Mouse (Mus musculus) myocyte (in vitro differentiated cells): Measurements from ENCODE around the gene Radil. TPM values are rescaled to one million over a fixed set of nuclear protein-coding genes. Genes with fewer than 3 reads are reported as not detected.

ENCODE experiments used
- H3K27me3 ChIP-seq: one replicate; pipeline ENCODE4 v1.6.1; 2011; ENCODE audit not compliant: control insufficient read depth, insufficient read depth, insufficient read length
- H3K36me3 ChIP-seq: one replicate; pipeline ENCODE4 v1.6.1; 2011; ENCODE audit not compliant: control insufficient read depth, insufficient read depth
- H3K4me2 ChIP-seq: one replicate; pipeline ENCODE4 v1.6.1; 2011; ENCODE audit warnings: low read depth, control low read depth
- H3K4me3 ChIP-seq: one replicate; pipeline ENCODE4 v1.5.1; 2011; ENCODE audit warnings: mild to moderate bottlenecking, control low read depth, moderate library complexity
- H3K79me2 ChIP-seq: one replicate; pipeline ENCODE4 v1.6.1; 2011; ENCODE audit not compliant: control insufficient read depth, insufficient read depth
- H3ac ChIP-seq: one replicate; pipeline ENCODE4 v1.6.1; 2011; ENCODE audit not compliant: control insufficient read depth, insufficient read length
- CEBPB ChIP-seq: IDR thresholded peaks from 2 replicates; pipeline ENCODE4 v1.6.1; 2011; ENCODE audit warnings: mild to moderate bottlenecking, moderate library complexity; ENCODE audit not compliant: poor library complexity, insufficient read depth, severe bottlenecking
- E2F4 ChIP-seq: IDR thresholded peaks from one replicate; pipeline ENCODE4 v1.6.1; 2011; ENCODE audit warnings: mild to moderate bottlenecking, control low read depth, moderate library complexity; ENCODE audit not compliant: insufficient read depth
- MAX ChIP-seq: IDR thresholded peaks from one replicate; pipeline ENCODE4 v1.6.1; 2011; ENCODE audit warnings: low read depth, mild to moderate bottlenecking, control low read depth
- MYOD1 ChIP-seq, 3 experiments: IDR thresholded peaks; one replicate each; pipeline ENCODE4 v1.6.1; 2011; ENCODE audit warnings: control low read depth in 2 of 3, low read depth in 2 of 3, mild to moderate bottlenecking in 2 of 3, moderate library complexity in 1 of 3; ENCODE audit not compliant: insufficient read length in 2 of 3, control insufficient read depth in 1 of 3
- MYOG ChIP-seq, 3 experiments: IDR thresholded peaks; one replicate each; pipeline ENCODE4 v1.6.1; 2011; ENCODE audit warnings: control low read depth in 2 of 3, low read depth in 2 of 3, mild to moderate bottlenecking in 2 of 3; ENCODE audit not compliant: insufficient read length in 2 of 3, control insufficient read depth in 1 of 3, insufficient read depth in 1 of 3
- POLR2A ChIP-seq: IDR thresholded peaks from one replicate; pipeline ENCODE4 v1.6.1; 2011; ENCODE audit warnings: low read depth, mild to moderate bottlenecking, control low read depth, moderate library complexity; ENCODE audit not compliant: insufficient read length
- POLR2AphosphoS2 ChIP-seq: IDR thresholded peaks from one replicate; pipeline ENCODE4 v1.6.1; 2011; ENCODE audit warnings: low read depth, control low read depth; ENCODE audit not compliant: insufficient read length
- REST ChIP-seq: IDR thresholded peaks from one replicate; pipeline ENCODE4 v1.6.1; 2011; ENCODE audit warnings: mild to moderate bottlenecking, control low read depth, moderate library complexity; ENCODE audit not compliant: insufficient read depth, insufficient read length
- SRF ChIP-seq: IDR thresholded peaks from one replicate; pipeline ENCODE4 v1.6.1; 2011; ENCODE audit warnings: low read depth; ENCODE audit not compliant: control insufficient read depth, insufficient read length
- TCF12 ChIP-seq: IDR thresholded peaks from one replicate; pipeline ENCODE4 v1.6.1; 2011; ENCODE audit warnings: mild to moderate bottlenecking, control low read depth; ENCODE audit not compliant: poor library complexity, insufficient read depth, severe bottlenecking
- TCF3 ChIP-seq: IDR thresholded peaks from one replicate; pipeline ENCODE4 v1.6.1; 2011; ENCODE audit warnings: low read depth, control low read depth; ENCODE audit not compliant: insufficient read length
- USF1 ChIP-seq: IDR thresholded peaks from one replicate; pipeline ENCODE4 v1.6.1; 2011; ENCODE audit warnings: low read depth, mild to moderate bottlenecking, control low read depth, moderate library complexity
- polyA plus RNA-seq: library from polyadenylated mRNA; unstranded; fragments of >200 nt; fragmentation: generic; extraction: Trizol; gene quantifications from one replicate; pipeline ENCODE4 v1.2.1, GENCODE M21; 2012; ENCODE audit warnings: missing spikeins

Radil gene
- polyA plus RNA-seq, 1 experiment, result 1.6 TPM

GRCm38 (mm10) chr5:142489955-142490707 is 60.8 kb downstream of the Radil start:
- Histone ChIP-seq H3ac (no peak overlapping the region), H3K4me2 (no peak overlapping the region), H3K36me3 (no peaks in the 10 kb centered on the region), H3K79me2 (no peaks in the 10 kb centered on the region), H3K4me3 (no peak overlapping the region), H3K27me3 (no peaks in the 10 kb centered on the region)
- TF ChIP-seq MAX (no peak), REST (no peak), MYOG (IDR thresholded peaks at IDR 0.05; ENCODE audit: control insufficient read depth in 1 of 3, insufficient read depth in 1 of 3, insufficient read length in 2 of 3, low read depth in 2 of 3) (no peak), SRF (no peak), POLR2A (no peak), TCF12 (no peak), CEBPB (no peak), E2F4 (no peak)

DNA sequence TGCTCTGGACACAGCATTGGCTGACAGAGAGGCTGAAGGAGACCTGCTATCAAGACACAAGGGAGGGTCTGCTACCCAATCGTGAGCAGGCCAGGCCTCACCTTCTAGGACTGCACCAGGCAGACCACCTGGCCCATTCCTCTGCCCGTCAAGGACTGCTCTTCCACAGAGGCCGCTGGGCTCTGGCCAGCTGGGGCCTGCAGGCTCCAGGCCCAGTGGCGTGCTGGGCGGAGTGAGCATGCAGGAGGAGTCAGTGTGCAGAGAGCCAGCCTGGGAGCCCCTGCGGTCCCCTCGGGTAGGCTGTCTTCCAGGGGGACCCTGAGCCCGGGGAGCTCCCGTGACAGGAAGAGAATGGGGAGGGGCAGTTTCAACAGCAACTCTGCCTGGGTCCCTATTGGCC is 64.2 kb downstream of the Radil start:
- Histone ChIP-seq H3K4me3 (no peak overlapping the region), H3ac (no peak overlapping the region), H3K36me3 (no peaks in the 10 kb centered on the region), H3K79me2 (no peaks in the 10 kb centered on the region), H3K4me2 (no peak overlapping the region), H3K27me3 (no peaks in the 10 kb centered on the region)
- TF ChIP-seq POLR2AphosphoS2 (no peak), E2F4 (no peak), MYOG (IDR thresholded peaks at IDR 0.05; ENCODE audit: control insufficient read depth in 1 of 3, insufficient read depth in 1 of 3, insufficient read length in 2 of 3, low read depth in 2 of 3) (no peak), USF1 (no peak), MAX (no peak), POLR2A (no peak), TCF12 (no peak), CEBPB (no peak), MYOD1 (IDR thresholded peaks at IDR 0.05; ENCODE audit: control insufficient read depth in 1 of 3, insufficient read length in 2 of 3, low read depth in 2 of 3) (no peak), TCF3 (no peak), SRF (no peak), REST (no peak)

- H3K27me3 ChIP-seq, result no peaks in the 10 kb centered on the region
- H3K4me2 ChIP-seq, result no peak overlapping the region
- H3K4me3 ChIP-seq, result no peak overlapping the region
- H3K79me2 ChIP-seq, result no peaks in the 10 kb centered on the region
- H3K36me3 ChIP-seq, result no peaks in the 10 kb centered on the region
- H3ac ChIP-seq, result no peak overlapping the region
- TF ChIP-seq CEBPB, result no peak
- no peak for TF ChIP-seq SRF
- TF ChIP-seq POLR2AphosphoS2, result no peak
- TF ChIP-seq REST, result no peak
- no peak for TF ChIP-seq E2F4
- TF ChIP-seq MAX, result no peak
- no peak for TF ChIP-seq TCF3
- no peak for TF ChIP-seq USF1
- no peak for TF ChIP-seq MYOG (IDR thresholded peaks at IDR 0.05; ENCODE audit: control insufficient read depth in 1 of 3, insufficient read depth in 1 of 3, insufficient read length in 2 of 3, low read depth in 2 of 3)
- no peak for TF ChIP-seq TCF12
- no peak for TF ChIP-seq MYOD1 (IDR thresholded peaks at IDR 0.05; ENCODE audit: control insufficient read depth in 1 of 3, insufficient read length in 2 of 3, low read depth in 2 of 3)
- TF ChIP-seq POLR2A, result no peak
Observed at GRCm38 (mm10) chr5:142483581-142483980, 67.3 kb downstream of the Radil start.

DNA sequence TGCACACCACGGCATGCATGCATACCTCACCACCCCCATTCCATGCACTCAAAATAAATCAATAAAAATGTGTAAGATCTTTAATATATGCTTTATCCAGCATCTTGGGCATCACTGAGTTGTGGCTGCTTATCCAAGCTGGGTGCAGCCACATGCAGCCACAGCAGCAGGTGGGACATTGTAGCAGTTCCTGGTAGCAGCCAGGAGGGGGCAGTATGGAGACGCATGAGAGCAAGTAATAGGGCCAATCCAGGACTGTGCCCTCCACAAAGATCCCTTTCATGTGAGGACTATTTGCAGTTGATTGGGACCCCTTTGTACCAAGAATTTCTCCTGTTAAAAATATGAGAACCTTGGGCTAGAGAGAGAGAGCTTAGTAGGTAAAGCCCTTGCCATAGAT is 68.4 kb downstream of the Radil start:
- Histone ChIP-seq H3K4me3 (no peak overlapping the region), H3K79me2 (no peaks in the 10 kb centered on the region), H3K36me3 (no peaks in the 10 kb centered on the region), H3ac (no peak overlapping the region), H3K4me2 (no peak overlapping the region), H3K27me3 (no peaks in the 10 kb centered on the region)
- TF ChIP-seq REST (no peak), MAX (no peak), TCF3 (no peak), TCF12 (no peak), E2F4 (no peak), CEBPB (no peak), POLR2A (no peak), MYOG (IDR thresholded peaks at IDR 0.05; ENCODE audit: control insufficient read depth in 1 of 3, insufficient read depth in 1 of 3, insufficient read length in 2 of 3, low read depth in 2 of 3) (no peak), SRF (no peak), POLR2AphosphoS2 (no peak)
